Mouse (Mus musculus) E14TG2a.4 (cell line): ENCODE measurements around the gene Hpcal1.

Source experiments
- CTCF ChIP-seq: conservative IDR thresholded peaks from 2 replicates; pipeline ENCODE4 v1.5.1; 2014; ENCODE audit warnings: low read length
- NANOG ChIP-seq: IDR thresholded peaks from 2 replicates; pipeline ENCODE4 v1.6.1; 2014; ENCODE audit warnings: borderline replicate concordance, low read length, mixed read lengths

DNA sequence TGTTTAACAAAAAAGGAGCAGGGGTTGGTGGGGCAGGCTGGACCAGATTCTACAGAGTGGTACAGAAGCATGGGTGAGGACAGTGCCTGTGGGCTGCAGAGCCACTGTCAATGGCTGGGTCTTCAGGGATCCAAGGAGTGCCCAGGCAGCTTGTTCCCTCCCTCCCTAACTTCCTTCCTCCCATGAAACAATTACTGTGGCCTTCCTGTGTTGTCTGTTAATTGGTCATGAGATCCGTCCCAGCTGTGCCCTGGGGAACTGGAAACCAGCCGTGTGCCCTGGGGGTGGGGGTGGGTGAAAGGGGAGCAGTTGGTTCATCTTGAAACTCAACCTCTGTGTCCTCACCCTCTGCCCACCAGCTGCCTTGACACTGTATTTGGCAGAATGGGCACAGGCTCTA lies 79.9 kb downstream of the Hpcal1 start:
- no peak for TF ChIP-seq CTCF
- no peak for TF ChIP-seq NANOG
